Mouse (Mus musculus): ENCODE results near the gene Fahd1.

GRCm38 (mm10) chr17:24874989-24875388, 24.8 kb upstream of the Fahd1 start:
- TF ChIP-seq CTCF (IDR thresholded peaks at IDR 0.05; ENCODE audit: low read depth): no peak
- TF ChIP-seq EP300 (IDR thresholded peaks at IDR 0.05; ENCODE audit: low read depth): no peak
